Mouse (Mus musculus): Measurements from ENCODE around the gene Igsf21. TPM values are rescaled to one million over a fixed set of nuclear protein-coding genes. Genes with fewer than 3 reads are reported as not detected.

Igsf21 gene
- polyA plus RNA-seq, 1 experiment from 2014 or later, result 0.18 TPM

- Histone ChIP-seq H3K4me1 (replicated peaks) (no peaks in the 10 kb centered on the region), H3K27ac (no peak overlapping the region), H3K27me3 (peaks cover 3% of the 10 kb centered on the region; the same call in 1 of the 2 replicates), H3K4me3 (replicated peaks) (no peak overlapping the region), H3K9ac (no peak overlapping the region), H3K4me2 (no peak overlapping the region), H3K36me3 (no peaks in the 10 kb centered on the region), H3K9me3 (replicated peaks) (no peaks in the 10 kb centered on the region)
- WGBS (ENCODE audit: insufficient replicate concordance), result 54% methylated on average over 8 of the region's 8 CpGs
- no peak for ATAC-seq (ENCODE audit: low read depth)
- DNase-seq, result no peak
Observed at GRCm38 (mm10) chr4:139995659-139996058, 250.9 kb downstream of the Igsf21 start.

GRCm38 (mm10) chr4:139993111-139993755 is 253.4 kb downstream of the Igsf21 start:
- no peak overlapping the region for H3K4me2 ChIP-seq
- ATAC-seq (ENCODE audit: low read depth) (no peak), DNase-seq (no peak)
- H3K9me3 ChIP-seq (replicated peaks), result no peaks in the 10 kb centered on the region
- no peaks in the 10 kb centered on the region for H3K4me1 ChIP-seq (replicated peaks)
- H3K27ac ChIP-seq, result no peak overlapping the region
- H3K9ac ChIP-seq, result no peak overlapping the region
- 19% methylated on average over 14 of the region's 16 CpGs for WGBS (ENCODE audit: insufficient replicate concordance)
- H3K4me3 ChIP-seq (replicated peaks), result no peak overlapping the region
- no peaks in the 10 kb centered on the region for H3K36me3 ChIP-seq
- no peaks in the 10 kb centered on the region for H3K27me3 ChIP-seq

DNA sequence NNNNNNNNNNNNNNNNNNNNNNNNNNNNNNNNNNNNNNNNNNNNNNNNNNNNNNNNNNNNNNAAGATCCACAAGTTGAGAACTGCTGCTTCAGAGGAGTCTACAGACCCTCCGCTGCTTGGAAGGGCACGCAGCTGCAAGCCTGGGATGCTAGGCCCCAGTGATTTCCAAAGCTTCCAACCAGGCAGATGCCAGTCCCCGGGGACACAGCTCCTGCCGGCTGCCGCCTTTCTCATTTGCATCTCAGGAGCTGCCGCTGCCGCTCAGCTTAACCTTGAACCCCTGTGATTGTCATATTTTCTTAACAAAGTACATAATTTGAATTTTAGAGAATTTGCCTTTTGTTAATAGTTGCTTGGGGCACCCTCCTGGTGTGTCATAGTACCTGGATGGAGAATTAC is 259.7 kb downstream of the Igsf21 start:
- Histone ChIP-seq H3K4me3 (replicated peaks) (no peak overlapping the region), H3K9me3 (replicated peaks) (no peaks in the 10 kb centered on the region), H3K27me3 (0 out of 2 replicates have a peak, but pooled peaks cover 5% of the 10 kb centered on the region), H3K27ac (no peak overlapping the region), H3K4me2 (no peak overlapping the region), H3K9ac (no peak overlapping the region), H3K4me1 (replicated peaks) (no peaks in the 10 kb centered on the region), H3K36me3 (no peaks in the 10 kb centered on the region)
- no peak for DNase-seq
- no peak for ATAC-seq (ENCODE audit: low read depth)
- WGBS (ENCODE audit: insufficient replicate concordance), result 40% methylated on average over 7 of the region's 7 CpGs

GRCm38 (mm10) chr4:139978716-139979115 is 267.9 kb downstream of the Igsf21 start:
- WGBS (ENCODE audit: insufficient replicate concordance), result 46% methylated on average over 5 of the region's 5 CpGs

GRCm38 (mm10) chr4:139977308-139977781 is 269.2 kb downstream of the Igsf21 start:
- 16% methylated on average over 5 of the region's 5 CpGs for WGBS (ENCODE audit: insufficient replicate concordance)
- H3K36me3 ChIP-seq, result no peaks in the 10 kb centered on the region

More at GRCm38 (mm10) chr4:139978716-139979115, 267.9 kb downstream of the Igsf21 start:
- Histone ChIP-seq H3K4me3 (replicated peaks) (no peak overlapping the region), H3K9me3 (replicated peaks) (no peaks in the 10 kb centered on the region), H3K4me1 (replicated peaks) (0 out of 2 replicates have a peak, but pooled peaks cover 6% of the 10 kb centered on the region), H3K9ac (no peak overlapping the region), H3K27me3 (0 out of 2 replicates have a peak, but pooled peaks cover 5% of the 10 kb centered on the region), H3K4me2 (no peak overlapping the region), H3K36me3 (no peaks in the 10 kb centered on the region), H3K27ac (no peak overlapping the region)
- DNase-seq (no peak), ATAC-seq (ENCODE audit: low read depth) (no peak)

More at GRCm38 (mm10) chr4:139977308-139977781, 269.2 kb downstream of the Igsf21 start:
- DNase-seq, result no peak
- no peak overlapping the region for H3K9ac ChIP-seq
- no peaks in the 10 kb centered on the region for H3K9me3 ChIP-seq (replicated peaks)
- no peak for ATAC-seq (ENCODE audit: low read depth)
- 0 out of 2 replicates have a peak, but pooled peaks cover 6% of the 10 kb centered on the region for H3K4me1 ChIP-seq (replicated peaks)
- H3K27ac ChIP-seq, result no peak overlapping the region
- no peak overlapping the region for H3K4me3 ChIP-seq (replicated peaks)
- 0 out of 2 replicates have a peak, but pooled peaks cover 3% of the 10 kb centered on the region for H3K27me3 ChIP-seq
- no peak overlapping the region for H3K4me2 ChIP-seq

All from liver, embryonic 13.5 days (tissue).